Mouse (Mus musculus) CH12.LX (cell line): ENCODE results near the gene Arhgef10l. TPM values are rescaled to one million over a fixed set of nuclear protein-coding genes. Genes with fewer than 3 reads are reported as not detected.

Source experiments
- DNase-seq: peaks from one replicate; pipeline ENCODE4 v3.0.0-alpha.2; 2013; ENCODE audit errors: extremely low read depth
- H3K27ac ChIP-seq: 2 replicates; pipeline ENCODE4 v1.5.1; 2012; ENCODE audit warnings: low read depth, mild to moderate bottlenecking, control low read depth, moderate library complexity; ENCODE audit not compliant: insufficient read depth
- H3K27me3 ChIP-seq: replicated peaks from 2 replicates; pipeline ENCODE3; 2012; ENCODE audit warnings: inconsistent platforms
- H3K36me3 ChIP-seq, 2 experiments: replicated peaks in 1 of 2; 2 replicates each; pipeline versions ENCODE3 to v1.6.1; 2012; ENCODE audit warnings: inconsistent platforms in 1 of 2, low read length in 1 of 2, mild to moderate bottlenecking in 1 of 2, mixed read lengths in 1 of 2, moderate library complexity in 1 of 2; ENCODE audit not compliant: control insufficient read depth in 1 of 2, insufficient read depth in 1 of 2
- H3K4me1 ChIP-seq, 2 experiments: 2 replicates each; pipeline ENCODE4 v1.6.1; 2012; ENCODE audit warnings: inconsistent platforms in 1 of 2, moderate library complexity in 1 of 2; ENCODE audit not compliant: insufficient read depth in 2 of 2, control insufficient read depth in 1 of 2
- H3K4me2 ChIP-seq: 2 replicates; pipeline ENCODE4 v1.6.1; 2012; ENCODE audit warnings: low read depth, mild to moderate bottlenecking, control low read depth; ENCODE audit not compliant: poor library complexity, insufficient read depth, severe bottlenecking
- H3K4me3 ChIP-seq, 3 experiments: fragments of 150-350 bp in 1 of 3; sonication (generic) in 1 of 3; replicated peaks in 1 of 3; 2 replicates each; pipeline versions ENCODE3 to v1.5.1; 2011 to 2012; ENCODE audit warnings: low read depth in 2 of 3, low read length in 2 of 3, mild to moderate bottlenecking in 2 of 3, moderate library complexity in 2 of 3, control low read depth in 1 of 3, improper control_type of control experiment in 1 of 3, inconsistent platforms in 1 of 3, mixed read lengths in 1 of 3; ENCODE audit not compliant: poor library complexity in 1 of 3
- H3K79me2 ChIP-seq: replicated peaks from 2 replicates; pipeline ENCODE4 v1.6.1; 2012; ENCODE audit warnings: mild to moderate bottlenecking, moderate library complexity; ENCODE audit not compliant: control insufficient read depth, poor library complexity, insufficient read depth, severe bottlenecking; ENCODE audit errors: extremely low read depth
- H3K9ac ChIP-seq: 2 replicates; pipeline ENCODE4 v1.6.1; 2012; ENCODE audit warnings: low read depth, mild to moderate bottlenecking, control low read depth, moderate library complexity; ENCODE audit not compliant: insufficient read depth
- H3K9me3 ChIP-seq: replicated peaks from 2 replicates; pipeline ENCODE3; 2012; ENCODE audit warnings: low read length, inconsistent platforms, mixed read lengths
- CHD2 ChIP-seq: IDR thresholded peaks from 2 replicates; pipeline ENCODE4 v1.6.1; 2011; ENCODE audit warnings: low read length, improper control_type of control experiment
- ELF1 ChIP-seq: IDR thresholded peaks from 2 replicates; pipeline ENCODE4 v1.6.1; 2014; ENCODE audit warnings: low read depth, mild to moderate bottlenecking, inconsistent platforms, low read length, improper control_type of control experiment
- ETS1 ChIP-seq: conservative IDR thresholded peaks from 2 replicates; pipeline ENCODE4 v1.6.1; 2012; ENCODE audit warnings: low read depth, mild to moderate bottlenecking, inconsistent platforms, low read length, improper control_type of control experiment, moderate library complexity
- GABPA ChIP-seq: IDR thresholded peaks from 2 replicates; pipeline ENCODE4 v1.6.1; 2012; ENCODE audit warnings: low read depth, low read length, improper control_type of control experiment, inconsistent platforms; ENCODE audit not compliant: insufficient replicate concordance
- IRF4 ChIP-seq: IDR thresholded peaks from 2 replicates; pipeline ENCODE4 v1.6.1; 2014; ENCODE audit warnings: low read depth, mild to moderate bottlenecking, inconsistent platforms, low read length, improper control_type of control experiment
- JUN ChIP-seq: IDR thresholded peaks from 2 replicates; pipeline ENCODE4 v1.6.1; 2011; ENCODE audit warnings: low read depth, mild to moderate bottlenecking, low read length, improper control_type of control experiment, moderate library complexity; ENCODE audit not compliant: insufficient read depth
- KAT2A ChIP-seq: IDR thresholded peaks from 2 replicates; pipeline ENCODE4 v1.6.1; 2012; ENCODE audit warnings: low read length, improper control_type of control experiment, inconsistent platforms; ENCODE audit not compliant: insufficient replicate concordance
- MAX ChIP-seq: IDR thresholded peaks from 2 replicates; pipeline ENCODE4 v1.6.1; 2011; ENCODE audit warnings: low read length, improper control_type of control experiment
- MXI1 ChIP-seq: IDR thresholded peaks from 2 replicates; pipeline ENCODE4 v1.6.1; 2011; ENCODE audit warnings: mild to moderate bottlenecking, low read depth, low read length, improper control_type of control experiment
- MYC ChIP-seq: IDR thresholded peaks from 2 replicates; pipeline ENCODE4 v1.6.1; 2011; ENCODE audit warnings: low read depth, mild to moderate bottlenecking, improper control_type of control experiment, low read length
- NELFE ChIP-seq: IDR thresholded peaks from 2 replicates; pipeline ENCODE4 v1.6.1; 2011; ENCODE audit warnings: low read depth, low read length, improper control_type of control experiment
- NRF1 ChIP-seq: IDR thresholded peaks from 2 replicates; pipeline ENCODE4 v1.6.1; 2014; ENCODE audit warnings: low read depth, mild to moderate bottlenecking, inconsistent platforms, low read length, improper control_type of control experiment, moderate library complexity
- POLR2A ChIP-seq: IDR thresholded peaks from 2 replicates; pipeline ENCODE4 v1.6.1; 2011; ENCODE audit warnings: low read depth, mild to moderate bottlenecking, improper control_type of control experiment, low read length
- POLR2AphosphoS2 ChIP-seq: IDR thresholded peaks from 2 replicates; pipeline ENCODE4 v1.6.1; 2011; ENCODE audit warnings: low read depth, low read length, improper control_type of control experiment
- RAD21 ChIP-seq: IDR thresholded peaks from 2 replicates; pipeline ENCODE4 v1.6.1; 2011; ENCODE audit warnings: low read depth, mild to moderate bottlenecking, low read length, improper control_type of control experiment, moderate library complexity
- RCOR1 ChIP-seq: conservative IDR thresholded peaks from 2 replicates; pipeline ENCODE4 v1.6.1; 2012; ENCODE audit warnings: low read depth, mild to moderate bottlenecking, inconsistent platforms, low read length, improper control_type of control experiment
- SIN3A ChIP-seq: IDR thresholded peaks from 2 replicates; pipeline ENCODE4 v1.6.1; 2012; ENCODE audit warnings: low read length, improper control_type of control experiment, inconsistent platforms
- TBP ChIP-seq: conservative IDR thresholded peaks from 2 replicates; pipeline ENCODE4 v1.6.1; 2011; ENCODE audit warnings: low read depth, low read length, improper control_type of control experiment
- ZMIZ1 ChIP-seq: IDR thresholded peaks from 2 replicates; pipeline ENCODE4 v1.6.1; 2012; ENCODE audit warnings: low read depth, mild to moderate bottlenecking, inconsistent platforms, low read length, improper control_type of control experiment
- ZNF384 ChIP-seq: IDR thresholded peaks from 2 replicates; pipeline ENCODE4 v1.6.1; 2012; ENCODE audit warnings: low read depth, low read length, improper control_type of control experiment, inconsistent platforms
- dilution Hi-C: fragments of 300-500 bp; cut with MboI; formaldehyde crosslinking; loops from 2 replicates; pipeline ENCODE4 v1.14.3; 2020; ENCODE audit warnings: low sequenced_read_pairs; ENCODE audit not compliant: extremely low pct_unique_long_range_greater_than_20kb, extremely low pct_ligation_motif_present
- in situ Hi-C: fragments of 300-500 bp; cut with MboI; formaldehyde crosslinking; loops from 3 replicates; pipeline ENCODE4 v1.14.3; 2019; ENCODE audit warnings: low sequenced_read_pairs, low pct_ligation_motif_present, low pct_unique_long_range_greater_than_20kb, mixed read lengths
- polyA plus RNA-seq: library from polyadenylated mRNA; unstranded; fragments of >175 nt; gene quantifications from 2 replicates; pipeline ENCODE4 v1.2.1, GENCODE M21; 2012; ENCODE audit warnings: low read depth; ENCODE audit not compliant: insufficient read length
- total RNA-seq, 2 experiments: library from RNA; depleted of rRNA; stranded (reverse); fragments of 300-350 nt in 1 of 2; fragments of >200 nt in 1 of 2; gene quantifications; 2 replicates each; pipeline ENCODE4 v1.2.3; 2012 to 2014

Arhgef10l gene
- total and polyA plus RNA-seq, 3 experiments: 4.5 to 15.8 (median 10.2) TPM

DNA sequence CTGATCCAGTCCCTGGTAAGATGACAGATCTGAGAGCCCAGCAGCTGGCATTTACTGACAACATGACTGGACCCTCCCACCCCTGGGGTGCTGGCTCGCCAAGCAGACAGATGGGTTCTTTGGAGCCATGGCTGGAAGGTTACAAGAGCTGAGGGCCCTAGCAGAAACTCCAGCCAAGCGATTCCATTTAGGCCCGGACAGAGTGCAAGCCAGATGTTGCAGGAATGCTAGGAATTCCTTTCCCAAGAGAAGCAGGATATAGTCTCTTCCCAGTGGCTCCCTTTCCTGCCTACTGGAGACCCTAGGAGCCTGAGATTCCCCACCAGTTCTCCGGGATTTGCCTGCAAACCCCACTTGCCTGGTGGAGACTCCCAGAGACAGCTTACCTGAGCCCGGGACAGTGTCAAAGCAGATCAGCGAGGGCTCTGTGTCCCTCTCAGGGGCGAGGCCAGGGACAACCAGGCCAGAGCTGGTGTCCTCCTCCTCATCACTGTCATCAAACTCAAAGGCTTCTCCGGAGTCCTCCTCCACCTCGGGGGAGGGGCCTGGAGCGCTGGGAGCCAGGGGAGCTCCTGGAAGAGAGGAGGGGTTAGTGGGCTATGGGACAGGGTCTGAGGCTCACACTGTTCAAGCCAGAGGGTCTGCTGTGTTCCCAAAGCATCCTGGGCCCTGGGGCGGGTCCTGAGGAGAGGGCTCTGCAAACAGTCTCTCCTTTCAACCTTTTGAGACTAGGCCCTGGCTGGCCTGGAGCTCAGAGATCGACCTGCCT lies 54.8 kb downstream of the Arhgef10l start:
- H3K4me2 ChIP-seq: no peak overlapping the region
- TF ChIP-seq NRF1 (no peak), ELF1 (no peak), POLR2A (no peak), ETS1 (no peak), GABPA (no peak), SIN3A (no peak)
- no peak overlapping the region for H3K9ac ChIP-seq
- no peak overlapping the region for H3K4me3 ChIP-seq
- H3K9me3 ChIP-seq: no peaks in the 10 kb centered on the region
- no peaks in the 10 kb centered on the region for H3K36me3 ChIP-seq
- peaks cover 6 to 7% of the 10 kb centered on the region in 2 experiments; a peak in 3 of 4 replicates for H3K4me1 ChIP-seq
- dilution Hi-C loops (no loop called here), in situ Hi-C loops (no loop called here)
- H3K79me2 ChIP-seq: no peaks in the 10 kb centered on the region
- peaks cover 41% of the 10 kb centered on the region for H3K27me3 ChIP-seq
- no peak for DNase-seq
- no peak overlapping the region for H3K27ac ChIP-seq

DNA sequence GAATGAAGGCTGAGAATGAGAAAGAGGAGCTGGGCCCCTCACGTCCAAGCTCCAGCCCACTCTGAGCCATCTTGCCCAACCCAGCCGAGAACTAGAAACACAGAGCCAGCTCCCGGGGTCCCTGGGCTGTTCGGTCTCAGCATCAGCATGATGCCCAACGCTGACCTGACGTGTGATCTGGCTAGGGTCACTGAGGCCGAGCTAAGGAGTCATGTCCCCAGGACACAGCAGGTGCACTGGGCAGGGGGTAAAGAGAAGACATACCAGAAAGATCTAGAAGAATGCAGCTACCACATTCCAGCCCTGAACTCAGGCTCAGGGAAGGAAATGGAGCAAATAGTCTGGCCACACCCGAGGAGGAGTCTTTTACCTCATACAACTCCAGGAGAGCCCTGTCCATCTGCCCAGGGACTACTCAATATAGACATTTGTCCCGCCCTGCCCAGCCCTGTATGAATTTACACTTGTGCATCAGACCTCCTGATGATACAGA lies 57.5 kb downstream of the Arhgef10l start:
- no peak overlapping the region for H3K4me3 ChIP-seq
- H3K9ac ChIP-seq: no peak overlapping the region
- peaks cover 56% of the 10 kb centered on the region for H3K27me3 ChIP-seq
- in situ Hi-C loops: no loop called here
- DNase-seq: no peak
- H3K79me2 ChIP-seq: no peaks in the 10 kb centered on the region
- TF ChIP-seq MYC: no peak
- no peak for TF ChIP-seq SIN3A
- TF ChIP-seq NRF1: no peak
- TF ChIP-seq KAT2A: no peak
- no peak for TF ChIP-seq ELF1
- TF ChIP-seq RAD21: no peak
- TF ChIP-seq POLR2AphosphoS2: no peak
- TF ChIP-seq TBP: no peak
- dilution Hi-C loops: no loop called here
- no peaks in the 10 kb centered on the region for H3K9me3 ChIP-seq
- no peaks in the 10 kb centered on the region for H3K36me3 ChIP-seq
- 0 out of 4 replicates have a peak, but pooled peaks cover 0 to 2% of the 10 kb centered on the region in 2 experiments for H3K4me1 ChIP-seq
- H3K4me2 ChIP-seq: no peak overlapping the region
- no peak overlapping the region for H3K27ac ChIP-seq

DNA sequence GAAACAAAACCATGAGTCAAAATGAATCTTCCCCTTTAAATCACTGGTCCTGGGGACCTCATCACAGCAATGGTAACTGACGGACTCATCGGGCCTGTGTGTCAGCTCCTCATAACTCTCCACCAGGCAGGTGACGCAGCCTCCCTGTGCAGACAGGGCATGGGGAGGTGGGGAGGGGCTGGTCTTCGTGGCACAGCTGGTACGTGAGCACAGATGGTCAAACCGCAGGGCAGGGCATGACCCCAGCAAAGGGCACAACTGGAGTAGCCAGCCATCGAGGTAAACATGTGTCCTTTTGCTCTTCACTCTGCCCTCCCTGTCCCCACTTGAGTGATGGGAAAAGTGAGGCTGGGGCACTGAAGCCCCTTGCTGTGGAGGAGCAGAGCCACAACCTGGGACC lies 59.0 kb downstream of the Arhgef10l start:
- dilution Hi-C loops (no loop called here), in situ Hi-C loops (no loop called here)
- H3K9ac ChIP-seq: no peak overlapping the region
- no peak overlapping the region for H3K4me2 ChIP-seq
- H3K4me3 ChIP-seq: no peak overlapping the region
- peaks cover 63% of the 10 kb centered on the region for H3K27me3 ChIP-seq
- DNase-seq: no peak
- H3K36me3 ChIP-seq: no peaks in the 10 kb centered on the region
- no peaks in the 10 kb centered on the region for H3K79me2 ChIP-seq
- H3K27ac ChIP-seq: no peak overlapping the region
- no peaks in the 10 kb centered on the region for H3K9me3 ChIP-seq
- no peak for TF ChIP-seq IRF4
- no peak for TF ChIP-seq NELFE
- TF ChIP-seq RCOR1: no peak
- TF ChIP-seq TBP: no peak
- TF ChIP-seq RAD21: no peak
- no peak for TF ChIP-seq CHD2
- no peak for TF ChIP-seq JUN
- no peak for TF ChIP-seq POLR2AphosphoS2
- TF ChIP-seq MAX: no peak
- no peak for TF ChIP-seq ZNF384
- TF ChIP-seq ZMIZ1: no peak
- TF ChIP-seq ETS1: no peak
- TF ChIP-seq MXI1: no peak
- H3K4me1 ChIP-seq: no peaks in the 10 kb centered on the region
